Mouse (Mus musculus): ENCODE measurements at regions not wholly inside any gene's neighbourhood (a gene's known extent, or its start where the extent isn't known, plus 50 kb on each side); places are given as distances from the start of the nearest gene placed in this dataset.

GRCm38 (mm10) chr12:99039497-99040322 lies 119.3 kb downstream of the Ttc8 start:
- TF ChIP-seq POLR2A (IDR thresholded peaks at IDR 0.05; ENCODE audit: borderline replicate concordance, extremely low read depth, insufficient read depth, insufficient read length, poor library complexity, severe bottlenecking): no peak
- no peak for TF ChIP-seq CTCF (IDR thresholded peaks at IDR 0.05; ENCODE audit: borderline replicate concordance, extremely low read depth, insufficient read depth, insufficient read length)
